Mouse (Mus musculus) G1E (cell line): ENCODE measurements around the gene Tceal9.

Experiments used
- CTCF ChIP-seq: IDR thresholded peaks from 2 replicates; pipeline ENCODE4 v1.5.1; 2012; ENCODE audit warnings: low read depth, low read length, inconsistent platforms, mixed read lengths
- GATA1 ChIP-seq: IDR thresholded peaks from 2 replicates; pipeline ENCODE4 v1.6.1; 2012; ENCODE audit warnings: borderline replicate concordance, low read length, inconsistent platforms, mixed read lengths
- GATA2 ChIP-seq: IDR thresholded peaks from 2 replicates; pipeline ENCODE4 v1.6.1; 2012; ENCODE audit warnings: low read depth, low read length, inconsistent platforms, borderline replicate concordance
- POLR2AphosphoS5 ChIP-seq: IDR thresholded peaks from 2 replicates; pipeline ENCODE4 v1.6.1; 2012; ENCODE audit warnings: low read depth, low read length, inconsistent platforms; ENCODE audit not compliant: insufficient replicate concordance
- TAL1 ChIP-seq: conservative IDR thresholded peaks from 2 replicates; pipeline ENCODE4 v1.6.1; 2012; ENCODE audit warnings: low read depth, low read length, inconsistent platforms, mixed read lengths

DNA sequence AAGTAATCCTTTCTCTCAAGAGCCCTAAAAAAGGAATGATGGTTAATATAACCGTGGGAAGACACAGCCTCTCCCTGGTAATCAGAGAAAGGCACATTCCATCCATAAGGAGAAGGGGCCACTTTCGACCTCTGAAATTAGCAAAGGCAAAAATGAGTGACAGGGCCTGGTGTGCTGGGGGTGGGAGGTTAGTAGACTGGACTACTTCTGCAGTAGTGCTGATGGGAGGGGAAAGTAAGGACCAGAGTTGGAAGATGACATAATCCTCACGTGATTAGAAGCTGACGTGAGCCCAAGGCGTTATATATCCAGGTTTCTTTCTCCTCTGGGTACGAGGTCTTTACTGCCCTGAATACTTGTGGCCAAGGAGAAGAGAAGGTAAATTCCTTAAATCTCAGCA, 21.2 kb upstream of the Tceal9 start:
- TF ChIP-seq CTCF (no peak), POLR2AphosphoS5 (no peak), GATA1 (no peak), TAL1 (no peak), GATA2 (no peak)
